Mouse (Mus musculus): Measurements from ENCODE around the gene Sart3.

Gene Sart3

GRCm38 (mm10) chr5:113765641-113766526 lies 6.4 kb downstream of the Sart3 start:
- no peak for DNase-seq

- DNase-seq = no peak
Measured at GRCm38 (mm10) chr5:113764426-113764825, 7.9 kb downstream of the Sart3 start.

GRCm38 (mm10) chr5:113761585-113761984 lies 10.7 kb downstream of the Sart3 start:
- no peak for DNase-seq

GRCm38 (mm10) chr5:113755347-113756030 lies 16.8 kb downstream of the Sart3 start:
- DNase-seq = no peak

- no peak for DNase-seq
Measured at GRCm38 (mm10) chr5:113751521-113752157, 20.7 kb downstream of the Sart3 start.

GRCm38 (mm10) chr5:113748556-113749331 lies 23.6 kb downstream of the Sart3 start:
- DNase-seq = no peak

- no peak for DNase-seq
Measured at GRCm38 (mm10) chr5:113747629-113748028, 24.7 kb downstream of the Sart3 start.

DNA sequence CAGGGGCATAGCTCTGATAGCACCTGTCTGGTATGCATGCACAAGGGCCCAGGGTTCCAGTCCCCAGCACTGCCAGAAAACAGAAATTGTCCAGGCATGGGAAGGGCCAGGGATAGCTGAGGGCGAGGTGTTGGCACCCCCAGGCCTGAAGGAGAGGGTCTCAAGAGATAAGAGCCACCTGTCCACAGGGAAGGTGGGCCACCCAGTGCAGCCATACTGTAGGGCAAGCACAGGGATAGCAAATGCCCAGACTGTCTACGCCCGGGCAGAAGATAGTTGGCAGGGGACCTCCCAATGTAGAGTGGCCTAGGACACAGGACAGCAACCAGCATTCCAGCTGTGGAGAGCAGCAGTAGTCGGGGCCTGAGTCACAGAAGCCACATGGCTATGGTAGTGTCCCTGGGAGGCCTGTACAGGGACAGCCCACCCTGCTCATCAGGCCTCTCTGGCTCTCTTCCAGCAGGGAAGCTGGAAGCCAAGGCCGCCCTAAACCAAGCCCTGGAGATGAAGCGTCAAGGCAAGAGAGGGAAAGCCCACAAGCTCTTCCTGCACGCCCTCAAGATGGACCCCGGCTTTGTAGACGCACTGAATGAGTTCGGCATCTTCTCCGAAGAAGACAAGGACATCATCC lies 34.6 kb downstream of the Sart3 start:
- no peak for DNase-seq

DNA sequence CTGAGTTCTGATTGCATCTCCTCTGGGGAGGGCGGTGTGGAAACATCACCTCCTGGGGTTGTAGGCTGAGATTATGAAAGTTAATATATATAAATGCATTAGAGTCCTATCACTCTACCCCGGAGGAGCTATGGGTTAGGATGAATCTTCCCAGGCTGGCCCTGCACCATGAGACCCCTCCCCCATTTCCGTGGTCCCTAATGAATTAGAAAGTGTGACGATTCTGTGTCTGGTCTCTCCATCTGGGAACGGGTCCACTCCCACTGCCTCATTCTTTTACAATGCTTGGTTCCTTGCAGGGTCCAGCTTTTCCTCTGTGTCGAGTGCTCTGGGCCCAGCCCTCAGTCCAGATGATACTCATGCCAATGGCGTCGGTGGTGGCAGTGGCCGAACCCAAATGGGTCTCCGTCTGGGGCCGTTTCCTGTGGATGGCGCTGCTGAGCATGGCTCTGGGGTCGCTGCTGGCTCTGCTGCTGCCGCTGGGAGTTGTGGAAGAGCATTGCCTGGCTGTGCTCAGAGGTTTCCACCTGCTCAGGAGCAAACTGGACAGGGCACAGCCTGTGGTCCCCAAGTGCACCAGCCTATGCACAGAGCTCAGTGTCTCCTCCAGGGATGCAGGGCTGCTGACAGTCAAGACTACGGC lies 35.7 kb downstream of the Sart3 start:
- DNase-seq = no peak

DNA sequence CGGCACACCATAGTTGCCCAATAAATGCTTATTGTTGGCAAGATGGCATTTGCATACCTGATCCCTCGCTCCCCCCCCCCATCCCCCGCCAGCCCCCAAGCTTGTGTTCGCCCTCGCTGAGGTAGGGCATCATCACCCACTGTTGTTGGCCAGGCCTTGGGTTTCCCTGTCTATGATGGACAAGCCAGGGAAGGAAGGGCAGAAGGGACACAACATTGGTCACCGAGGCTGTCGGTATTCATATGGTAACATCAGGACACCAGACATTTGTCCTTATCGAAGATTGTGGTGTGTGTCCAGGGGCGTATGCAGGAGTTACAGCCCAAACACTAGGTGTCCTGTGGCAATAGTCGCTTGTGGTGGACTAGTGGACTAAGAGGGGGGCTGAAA lies 36.2 kb downstream of the Sart3 start:
- no peak for DNase-seq

- DNase-seq = peak; percentile 91
Measured at GRCm38 (mm10) chr5:113735345-113736112, 36.8 kb downstream of the Sart3 start, which contains the start of gene Ficd. Ficd (plus strand) TSS chr5:113735803.

DNA sequence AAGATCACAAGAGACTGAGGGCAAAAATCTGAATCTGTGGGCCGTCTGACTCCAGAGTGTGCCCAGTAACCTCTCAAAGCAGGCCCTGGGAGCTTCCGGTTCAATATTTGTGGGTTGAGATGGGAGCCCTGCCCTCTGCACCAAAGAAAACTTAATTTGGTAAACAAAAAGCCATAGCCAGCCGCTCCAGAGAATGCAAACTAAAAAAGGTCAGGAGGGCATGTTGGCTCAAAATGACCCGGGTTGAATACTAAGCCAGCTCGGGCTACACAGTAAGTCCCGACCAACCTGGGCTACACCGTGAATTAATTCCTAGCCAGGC lies 37.3 kb downstream of the Sart3 start:
- DNase-seq = no peak

DNA sequence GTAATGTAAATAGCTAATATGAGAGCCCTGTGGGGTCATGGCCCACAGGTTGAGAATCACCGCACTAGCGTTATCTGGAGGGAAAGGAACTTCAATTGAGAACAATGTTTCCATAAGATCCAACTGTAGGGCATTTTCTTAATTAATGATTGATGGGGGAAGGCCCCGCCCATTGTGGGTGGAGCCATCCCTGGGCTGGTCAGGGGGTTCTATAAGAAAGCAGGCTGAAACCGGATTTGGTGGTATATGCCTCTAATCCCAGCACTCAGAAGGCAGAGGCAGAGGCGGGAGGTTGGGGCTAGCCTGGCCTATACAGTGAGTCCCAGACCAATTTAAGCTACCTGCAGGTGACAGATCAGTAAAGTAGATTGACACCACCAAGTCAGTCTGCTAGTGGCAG lies 37.9 kb downstream of the Sart3 start:
- DNase-seq = no peak

DNA sequence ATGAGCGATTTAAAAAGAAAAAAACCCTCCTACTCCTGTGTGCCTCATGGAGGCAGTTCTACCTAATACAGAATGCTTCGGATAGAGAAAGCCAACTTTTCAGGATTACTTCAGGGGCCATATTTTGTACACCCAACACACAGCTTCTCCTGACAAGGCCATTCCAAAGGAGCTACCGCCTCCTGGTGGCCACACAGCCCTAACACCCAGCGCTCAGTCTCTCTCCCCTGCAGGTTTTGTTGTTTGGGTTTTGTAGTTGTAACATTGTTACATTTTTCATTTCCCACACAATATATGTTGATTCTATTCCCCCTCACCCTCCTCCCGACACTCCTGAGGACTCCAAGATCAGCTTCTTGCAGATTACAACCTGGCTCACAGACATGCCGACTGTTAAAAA lies 40.1 kb downstream of the Sart3 start:
- peak; percentile 31 for DNase-seq

DNA sequence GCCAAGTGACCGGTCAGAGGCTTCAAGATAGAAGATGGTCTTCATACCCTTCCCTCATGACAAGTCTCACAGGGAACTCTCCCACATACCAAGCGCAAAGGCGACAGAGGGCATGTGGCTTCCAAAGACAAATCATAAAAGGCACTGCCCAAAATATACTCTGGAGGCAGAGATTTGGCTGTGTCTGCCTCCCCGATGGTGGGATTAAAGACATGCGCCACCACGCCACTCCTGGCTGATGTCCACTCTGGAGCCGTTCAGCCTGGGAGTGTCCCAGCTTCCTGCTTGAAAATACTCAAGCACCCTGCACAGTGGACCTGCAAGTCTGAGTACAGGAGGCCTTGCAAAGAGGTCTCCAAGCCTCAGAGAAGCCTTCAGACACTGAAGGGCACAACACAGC lies 41.1 kb downstream of the Sart3 start:
- DNase-seq = no peak

- no peak for DNase-seq
Measured at GRCm38 (mm10) chr5:113730641-113731121, 41.6 kb downstream of the Sart3 start.

DNA sequence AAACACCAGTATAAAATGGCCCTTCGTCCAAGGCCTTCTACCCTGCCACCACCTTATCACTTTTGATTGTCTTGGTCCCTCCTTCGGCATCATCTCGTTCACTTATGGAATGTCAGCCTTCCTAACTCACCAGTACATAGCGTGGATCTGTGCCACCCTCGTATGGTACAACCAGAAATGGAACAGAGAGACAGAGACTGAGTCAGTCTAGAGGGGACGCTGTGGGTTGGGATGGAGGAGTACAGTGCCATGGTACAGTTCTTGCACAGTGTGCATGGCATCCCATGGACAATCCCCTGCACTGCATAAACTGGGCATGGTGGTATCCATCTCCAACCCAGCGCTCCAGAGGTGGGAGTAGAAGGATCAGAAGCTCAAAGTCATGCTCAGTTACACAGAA lies 43.6 kb downstream of the Sart3 start:
- no peak for DNase-seq

- DNase-seq = no peak
Measured at GRCm38 (mm10) chr5:113728011-113728410, 44.3 kb downstream of the Sart3 start.

- no peak for DNase-seq
Measured at GRCm38 (mm10) chr5:113727238-113727637, 45.1 kb downstream of the Sart3 start.

DNA sequence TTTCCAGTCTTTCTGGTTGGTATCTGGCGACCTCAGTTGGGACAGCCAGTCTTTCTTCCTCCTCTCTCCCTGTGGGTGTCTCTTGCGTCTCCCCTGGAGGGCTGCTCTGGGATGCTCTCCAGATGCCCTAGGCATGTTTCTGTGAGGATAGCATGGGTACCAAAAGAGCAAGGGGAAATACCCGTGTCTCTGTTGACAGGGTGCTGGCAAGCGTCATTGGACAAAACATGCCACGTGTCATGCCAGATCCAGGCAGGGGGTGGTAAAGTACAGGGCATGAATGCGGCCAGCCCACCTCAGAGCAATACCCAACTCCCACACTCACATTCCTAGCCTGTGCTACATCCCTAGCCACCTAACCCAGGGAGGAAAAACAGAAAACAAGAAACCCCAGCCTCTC lies 45.7 kb downstream of the Sart3 start:
- DNase-seq = no peak

GRCm38 (mm10) chr5:113725417-113725816 lies 46.9 kb downstream of the Sart3 start:
- DNase-seq = no peak

Data from kidney, adult 18-20 months (tissue).